Mouse (Mus musculus): ENCODE results near the gene Fam114a1. TPM values are rescaled to one million over a fixed set of nuclear protein-coding genes. Genes with fewer than 3 reads are reported as not detected.

The Fam114a1 gene
- total RNA-seq, 1 experiment from 2014 or later: 23.7 TPM

GRCm38 (mm10) chr5:65005251-65005650 is 35.4 kb downstream of the Fam114a1 start:
- DNase-seq: no peak

- peak; percentile 33 for DNase-seq
These were observed 36.2 kb downstream of the Fam114a1 start for GRCm38 (mm10) chr5:65006011-65006491.

GRCm38 (mm10) chr5:65011901-65012573 is 42.2 kb downstream of the Fam114a1 start:
- no peak for DNase-seq

- DNase-seq: no peak
These were observed 45.6 kb downstream of the Fam114a1 start for GRCm38 (mm10) chr5:65015508-65015907.

- no peak for DNase-seq
These were observed 49.2 kb downstream of the Fam114a1 start for GRCm38 (mm10) chr5:65019109-65019508.

GRCm38 (mm10) chr5:65019823-65020222 is 50.0 kb downstream of the Fam114a1 start:
- peak; percentile 64 for DNase-seq

GRCm38 (mm10) chr5:65022006-65022405 is 52.1 kb downstream of the Fam114a1 start:
- DNase-seq: no peak

- no peak for DNase-seq
These were observed 54.8 kb downstream of the Fam114a1 start for GRCm38 (mm10) chr5:65024641-65025040.

GRCm38 (mm10) chr5:65025916-65026315 is 56.0 kb downstream of the Fam114a1 start:
- DNase-seq: no peak

GRCm38 (mm10) chr5:65026776-65027175 is 56.9 kb downstream of the Fam114a1 start:
- DNase-seq: peak; percentile 58

GRCm38 (mm10) chr5:65028019-65028418 is 58.1 kb downstream of the Fam114a1 start:
- peak; percentile 66 for DNase-seq

GRCm38 (mm10) chr5:65036597-65036996 is 66.7 kb downstream of the Fam114a1 start:
- DNase-seq: no peak

- no peak for DNase-seq
These were observed 68.4 kb downstream of the Fam114a1 start for GRCm38 (mm10) chr5:65038305-65038704.

GRCm38 (mm10) chr5:65038811-65039571 is 69.1 kb downstream of the Fam114a1 start:
- DNase-seq: peak; percentile 35

- DNase-seq: peak; percentile 45
These were observed 70.6 kb downstream of the Fam114a1 start for GRCm38 (mm10) chr5:65040463-65040862.

- DNase-seq: no peak
These were observed 73.6 kb downstream of the Fam114a1 start for GRCm38 (mm10) chr5:65043407-65043895.

- no peak for DNase-seq
These were observed 75.9 kb downstream of the Fam114a1 start for GRCm38 (mm10) chr5:65045642-65046370.

- no peak for DNase-seq
These were observed 76.8 kb downstream of the Fam114a1 start for GRCm38 (mm10) chr5:65046442-65047284.

GRCm38 (mm10) chr5:65047285-65047855 is 77.5 kb downstream of the Fam114a1 start:
- DNase-seq: no peak

GRCm38 (mm10) chr5:65049880-65050279 is 80.0 kb downstream of the Fam114a1 start:
- DNase-seq: no peak

- no peak for DNase-seq
These were observed 81.6 kb downstream of the Fam114a1 start for GRCm38 (mm10) chr5:65051513-65051912.

Data from adrenal gland, postnatal 25 days (tissue).